Mouse (Mus musculus) kidney, postnatal 25 days (tissue): ENCODE measurements at regions not wholly inside any gene's neighbourhood (a gene's known extent, or its start where the extent isn't known, plus 50 kb on each side); places are given as distances from the start of the nearest gene placed in this dataset.

Experiments
- DNase-seq, 2 experiments: peaks; one replicate each; pipeline ENCODE4 v3.0.0; 2021; ENCODE audit warnings: mixed read lengths in 2 of 2

DNA sequence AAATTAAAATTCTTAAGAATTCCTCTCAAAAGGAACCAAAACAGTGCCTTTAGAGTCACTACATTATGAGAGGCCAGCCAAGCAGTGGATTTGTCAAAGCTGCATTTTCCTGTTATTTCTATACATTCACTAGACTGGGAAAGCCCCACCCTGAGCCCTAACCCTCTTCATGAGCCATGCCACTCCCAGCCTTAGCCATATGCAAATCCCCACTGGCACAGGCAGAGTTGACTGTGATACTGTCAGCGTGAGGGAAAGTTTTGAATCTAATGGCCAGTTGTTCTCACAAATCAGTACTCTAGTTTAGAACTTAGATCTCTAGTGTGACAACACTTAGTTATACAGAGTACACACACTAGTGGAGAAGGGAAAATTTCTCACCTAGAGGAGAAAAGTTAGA is 486.4 kb downstream of the Inhba start:
- DNase-seq: peak in 1 of 2 experiments; percentile 19

DNA sequence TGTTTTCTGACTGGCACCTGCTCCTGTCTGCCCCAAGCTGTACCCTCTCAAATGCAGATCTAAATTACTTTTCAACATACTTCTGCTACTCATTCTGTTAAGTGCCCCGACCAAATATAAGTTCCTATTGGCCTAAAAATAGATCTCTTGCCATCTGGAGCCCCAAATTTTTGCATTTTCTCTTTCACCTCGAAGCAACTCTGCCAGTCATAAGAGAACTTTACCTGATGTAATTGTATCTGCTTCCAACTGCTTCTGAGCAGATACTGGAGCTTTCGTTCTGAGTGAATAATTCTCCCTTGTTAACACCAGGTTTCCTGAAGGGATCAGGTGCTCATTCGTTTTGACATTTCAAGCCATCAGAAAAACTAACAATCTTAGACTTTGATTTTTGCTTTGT is 501.2 kb downstream of the Inhba start:
- no peak for DNase-seq

DNA sequence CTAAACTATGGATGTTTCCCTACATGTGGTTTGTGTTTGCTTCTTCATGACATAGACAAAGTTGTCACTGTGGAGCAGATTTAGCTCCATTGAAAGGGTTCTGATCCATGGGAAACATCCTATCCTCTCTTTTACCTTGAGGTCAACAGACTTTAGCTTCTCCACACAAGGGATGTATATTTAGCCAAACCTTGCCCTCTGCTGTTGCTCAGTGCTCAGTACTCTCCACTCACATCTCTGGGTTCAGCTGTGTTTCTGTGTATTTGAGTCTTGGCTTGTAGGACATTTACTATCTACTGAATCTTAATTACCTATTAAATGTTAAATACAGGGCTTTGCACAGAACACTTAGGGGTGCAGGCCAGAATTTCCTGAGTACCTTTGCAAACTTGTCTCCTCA is 503.5 kb downstream of the Inhba start:
- DNase-seq: no peak

DNA sequence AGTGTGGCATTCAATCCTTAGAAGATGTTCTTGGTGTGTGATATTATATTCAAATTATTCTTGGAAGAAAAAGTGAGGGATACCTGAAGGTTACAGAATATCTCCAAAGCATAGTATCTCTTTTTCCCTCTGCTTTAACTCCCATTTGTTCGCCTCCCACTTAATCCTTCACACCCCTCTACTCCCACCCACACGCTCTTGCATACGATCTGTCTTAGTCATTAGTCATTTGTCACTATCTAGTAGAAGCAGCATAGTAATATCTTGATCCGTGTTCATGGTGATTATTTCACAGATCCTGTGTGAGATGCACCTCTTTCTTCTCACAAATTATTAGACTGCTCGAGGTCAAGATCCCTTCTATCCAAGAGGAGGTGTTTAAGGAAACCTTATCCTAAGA is 517.4 kb downstream of the Inhba start:
- no peak for DNase-seq

DNA sequence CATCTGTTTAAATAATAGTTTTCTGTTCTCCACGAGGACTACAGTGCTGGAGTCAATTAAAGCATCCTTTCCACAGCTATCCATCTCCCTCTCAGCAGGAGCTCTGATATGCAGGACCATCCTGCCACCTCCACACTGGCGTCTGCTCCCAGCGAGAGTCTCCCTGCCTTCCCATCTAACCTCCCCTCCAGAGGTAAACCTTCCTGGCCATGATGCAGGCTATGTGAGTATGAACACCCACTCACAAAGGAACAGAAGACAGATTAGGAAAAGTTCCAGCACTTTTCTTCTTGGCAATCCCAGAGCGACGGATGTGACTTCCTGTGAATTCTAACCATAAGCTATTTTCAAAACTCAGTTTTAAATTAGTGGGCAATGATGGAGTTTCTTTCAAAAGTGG is 532.1 kb downstream of the Inhba start:
- DNase-seq: no peak

DNA sequence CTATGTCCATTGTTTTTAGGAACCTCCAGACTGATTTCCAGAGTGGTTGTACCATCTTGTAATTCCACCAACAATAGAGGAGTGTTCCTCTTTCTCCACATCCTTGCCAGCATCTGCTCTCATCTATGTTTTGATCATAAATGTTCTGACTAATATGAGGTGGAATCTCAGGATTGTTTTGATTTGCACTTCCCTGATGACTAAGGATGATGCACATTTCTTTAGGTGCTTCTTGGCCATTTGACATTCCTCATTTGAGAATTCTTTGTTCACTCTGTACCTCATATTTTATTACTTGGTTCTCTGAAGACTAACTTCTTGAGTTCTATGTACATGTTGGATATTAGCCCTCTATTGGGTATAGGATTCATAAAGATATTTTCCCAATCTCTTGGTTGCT is 538.4 kb downstream of the Inhba start:
- no peak for DNase-seq

DNA sequence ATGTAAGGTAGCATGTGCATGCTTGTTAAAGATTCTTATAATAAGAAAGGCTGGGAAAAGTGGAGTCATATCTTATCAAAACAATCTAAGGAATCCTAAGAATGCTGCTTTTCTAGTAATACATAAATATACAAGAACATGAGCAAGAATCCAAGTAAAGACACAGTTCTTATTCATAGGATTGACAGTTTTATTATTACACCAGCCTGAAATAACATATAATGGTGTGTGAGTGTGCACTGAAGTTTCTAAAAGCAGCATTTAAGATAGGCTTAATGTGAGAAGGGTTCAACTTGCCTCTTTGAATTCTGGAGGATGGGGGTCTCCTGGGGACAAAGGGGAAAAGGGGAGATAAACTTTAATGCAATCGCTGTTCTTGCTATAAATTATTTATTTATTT is 553.3 kb downstream of the Inhba start:
- DNase-seq: no peak

DNA sequence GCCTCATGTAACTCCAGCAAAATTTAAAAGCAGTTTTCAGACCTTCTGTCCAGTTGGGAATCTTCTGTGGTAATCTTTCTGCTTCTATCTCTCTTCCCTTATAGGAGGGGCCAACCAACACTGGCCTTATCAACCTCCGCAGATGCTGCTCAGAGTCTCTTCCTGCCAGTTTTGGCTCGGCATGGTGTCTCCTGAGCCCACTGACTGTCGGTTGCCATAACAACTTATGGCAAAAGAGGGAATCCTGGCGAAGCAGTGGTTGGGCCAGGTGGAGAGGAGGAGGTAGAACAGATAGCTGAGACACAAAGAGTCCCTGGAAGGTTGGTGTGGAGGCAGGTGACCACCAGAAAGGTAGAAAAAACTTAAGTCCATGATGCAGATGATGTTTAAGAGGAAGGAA is 562.4 kb downstream of the Inhba start:
- DNase-seq: no peak

DNA sequence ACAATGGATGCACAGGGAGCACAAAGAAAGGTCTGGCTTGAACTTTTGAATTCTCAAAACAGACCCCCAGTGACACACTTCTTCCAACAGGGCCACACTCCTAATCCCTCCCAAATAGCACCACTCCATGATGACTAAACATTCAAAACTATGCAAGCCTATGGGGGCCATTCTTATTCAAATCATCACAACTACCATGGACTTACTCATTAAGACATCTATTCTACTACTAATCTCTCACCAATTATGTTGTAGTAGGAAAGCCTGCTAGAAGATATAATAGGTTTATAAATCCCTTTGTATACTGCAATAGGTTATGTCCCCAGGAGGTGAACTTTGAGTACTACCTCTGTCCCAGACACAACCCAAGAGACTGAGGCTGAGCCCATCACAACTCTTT is 574.6 kb downstream of the Inhba start:
- no peak for DNase-seq

DNA sequence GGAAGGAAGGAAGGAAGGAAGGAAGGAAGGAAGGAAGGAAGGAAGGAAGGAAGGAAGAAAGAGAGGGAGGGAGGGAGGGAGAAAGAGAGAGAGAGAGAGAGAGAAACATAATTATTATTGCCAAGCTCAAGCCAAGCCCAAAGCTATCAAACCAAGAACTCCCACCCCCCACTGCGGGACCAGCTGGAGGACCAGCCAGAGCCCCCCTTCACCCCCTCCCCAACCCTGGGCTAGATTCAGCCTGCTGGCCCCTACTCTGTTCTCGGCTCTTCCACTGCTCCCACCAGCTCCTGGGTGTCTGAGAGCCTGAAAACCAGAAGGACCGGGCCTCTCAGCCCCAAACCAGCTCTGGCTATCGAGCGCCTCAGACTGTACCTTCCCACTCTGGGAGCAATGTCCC is 608.1 kb downstream of the Inhba start:
- DNase-seq: no peak

DNA sequence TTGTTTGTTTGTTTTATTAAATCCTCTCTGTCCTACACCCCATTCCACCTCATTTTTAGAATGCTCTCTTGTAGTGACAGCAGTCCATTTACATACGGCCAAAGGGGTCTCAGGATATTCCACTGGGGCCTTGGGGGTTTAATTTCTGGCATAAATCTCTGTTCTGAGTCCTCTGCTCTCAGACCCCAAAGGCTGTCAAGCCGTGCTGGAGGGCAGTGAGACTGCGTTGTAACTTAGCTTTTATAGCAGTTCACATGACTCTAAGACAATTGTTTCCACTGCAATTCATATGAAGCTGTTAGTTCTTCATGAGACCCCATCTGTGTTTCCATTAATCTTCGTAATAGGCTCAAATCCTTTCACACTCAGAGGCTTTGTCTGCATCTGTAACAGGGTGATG is 614.9 kb downstream of the Inhba start:
- DNase-seq: no peak

DNA sequence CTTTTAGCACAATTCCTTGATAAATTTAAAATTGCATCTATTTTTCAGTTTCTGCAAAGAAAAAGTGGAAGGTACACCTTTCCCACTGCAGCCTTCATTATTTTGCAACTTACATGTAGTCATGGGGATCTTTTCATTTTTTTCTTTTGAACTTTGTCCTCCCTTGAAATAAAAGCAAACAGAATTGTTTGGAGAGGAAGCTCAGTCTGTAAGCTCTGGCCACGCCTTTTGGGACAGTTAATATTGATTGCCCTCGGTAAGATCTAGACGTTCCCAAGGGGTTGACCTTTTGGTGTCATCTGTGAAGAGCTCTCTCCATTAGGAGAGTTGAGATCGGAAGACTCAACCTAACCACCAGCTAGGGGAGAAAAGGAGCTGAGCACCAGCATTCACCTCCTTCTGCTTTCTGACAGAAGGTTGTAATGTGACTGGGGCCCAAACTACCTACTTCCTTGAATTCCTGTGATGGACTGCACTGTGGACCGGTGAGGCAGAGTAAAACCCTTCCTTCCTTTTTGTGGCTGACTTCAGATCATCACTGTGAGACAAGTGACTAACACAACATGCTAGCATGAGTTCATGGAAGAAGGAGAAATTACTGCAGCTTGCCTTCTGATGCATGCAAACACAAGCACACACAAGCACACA is 621.9 kb downstream of the Inhba start:
- DNase-seq: no peak

DNA sequence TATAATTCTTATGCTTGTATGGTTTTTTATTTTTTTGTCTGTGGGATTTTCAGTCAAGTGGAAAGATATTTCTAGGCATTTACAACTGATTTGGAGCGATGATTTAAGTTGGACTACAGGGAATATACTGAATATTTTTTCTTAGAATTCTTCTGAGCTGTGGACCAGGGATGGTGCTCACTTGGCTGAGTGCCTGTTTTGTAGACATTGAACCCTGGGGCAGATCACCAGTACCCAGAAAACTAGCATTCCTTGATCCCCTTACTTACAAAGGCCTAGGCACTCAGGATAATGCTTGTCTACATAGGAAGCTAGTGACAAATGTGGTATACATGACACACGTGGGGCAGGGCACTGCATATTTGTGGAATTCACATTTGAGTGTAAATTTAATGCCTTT is 624.6 kb downstream of the Inhba start:
- peak in 1 of 2 experiments; percentile 8 for DNase-seq

DNA sequence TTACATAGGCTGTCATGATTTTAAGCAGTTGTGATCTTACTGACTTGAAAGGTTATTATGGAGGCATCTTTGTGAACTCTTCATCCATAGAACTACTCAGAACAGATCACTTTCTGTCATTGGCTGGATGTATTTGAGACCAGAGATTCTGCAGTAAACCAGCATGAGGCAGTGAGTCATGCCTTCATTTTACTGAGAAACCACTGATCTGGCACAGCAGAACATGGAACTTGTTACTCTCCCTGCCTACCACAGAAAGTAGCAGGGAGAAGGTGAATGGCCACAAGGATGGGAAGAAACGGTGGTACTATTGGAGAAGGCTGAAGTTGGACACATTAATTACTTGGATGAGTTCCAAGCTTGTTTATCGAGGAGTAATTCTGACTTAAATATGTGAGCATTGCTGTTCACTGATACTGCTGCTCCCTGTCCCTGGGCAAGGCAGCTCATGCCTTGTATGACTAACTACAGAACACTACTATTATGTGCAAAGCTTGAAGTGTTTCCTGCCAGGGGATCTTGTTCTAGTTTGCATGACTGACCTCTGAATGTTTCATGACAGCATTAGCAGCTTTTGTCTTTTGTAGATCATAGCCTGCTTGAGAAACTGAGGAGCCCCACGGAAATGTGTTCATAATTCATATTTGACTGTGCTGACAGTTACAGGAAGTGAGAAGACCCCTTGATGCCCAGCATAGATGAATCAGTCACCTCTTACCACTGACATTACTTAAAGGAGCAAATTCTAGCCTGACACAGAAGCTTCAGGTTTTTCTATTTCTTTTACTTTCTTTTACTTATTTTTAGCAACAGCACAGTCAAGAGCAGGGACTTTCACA is 630.2 kb downstream of the Inhba start:
- no peak for DNase-seq

DNA sequence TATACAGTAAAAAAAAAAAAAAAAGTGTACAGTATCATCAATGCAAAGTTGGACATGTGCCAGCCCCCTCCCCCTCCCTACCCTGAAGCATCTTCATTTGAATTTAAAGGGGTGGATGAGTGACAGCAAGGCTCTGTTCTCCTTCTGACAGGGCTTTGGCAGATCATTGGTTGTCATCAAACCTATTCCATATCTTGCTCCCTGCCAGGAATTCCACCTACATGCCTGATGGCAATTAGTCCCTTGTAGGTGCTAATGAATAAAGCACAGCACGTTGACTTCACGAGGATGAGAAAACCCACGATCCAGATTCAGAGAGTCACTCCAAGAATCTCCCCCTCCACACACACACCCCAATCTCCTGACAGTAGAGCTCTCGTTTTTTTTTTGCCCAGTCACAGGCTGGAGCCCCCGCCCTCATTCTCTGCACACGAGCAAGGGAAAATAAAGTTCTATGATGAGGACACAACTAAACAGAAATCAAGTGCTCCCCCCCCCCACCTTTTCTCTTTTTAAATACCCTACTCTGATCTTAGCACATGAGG is 630.9 kb downstream of the Inhba start:
- no peak for DNase-seq

DNA sequence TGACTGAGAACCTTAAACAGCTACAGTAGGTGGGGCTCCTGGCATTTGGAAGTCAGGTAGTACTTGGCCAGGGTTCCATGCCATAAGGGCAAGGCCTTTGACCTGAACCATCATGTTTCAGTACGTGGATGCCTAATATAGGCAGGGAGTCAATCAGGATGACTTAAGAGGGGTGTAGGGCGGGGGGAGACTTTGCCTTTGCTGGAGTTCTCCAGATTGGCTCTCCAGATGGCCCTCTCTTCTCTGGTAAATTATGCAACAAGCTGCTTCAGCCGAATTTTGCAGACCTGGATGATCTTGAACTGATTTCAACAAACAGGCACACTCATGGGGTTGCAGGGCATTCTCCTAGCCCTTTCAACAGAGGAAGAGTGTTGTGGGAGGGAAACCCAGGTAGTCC is 633.7 kb downstream of the Inhba start:
- no peak for DNase-seq

DNA sequence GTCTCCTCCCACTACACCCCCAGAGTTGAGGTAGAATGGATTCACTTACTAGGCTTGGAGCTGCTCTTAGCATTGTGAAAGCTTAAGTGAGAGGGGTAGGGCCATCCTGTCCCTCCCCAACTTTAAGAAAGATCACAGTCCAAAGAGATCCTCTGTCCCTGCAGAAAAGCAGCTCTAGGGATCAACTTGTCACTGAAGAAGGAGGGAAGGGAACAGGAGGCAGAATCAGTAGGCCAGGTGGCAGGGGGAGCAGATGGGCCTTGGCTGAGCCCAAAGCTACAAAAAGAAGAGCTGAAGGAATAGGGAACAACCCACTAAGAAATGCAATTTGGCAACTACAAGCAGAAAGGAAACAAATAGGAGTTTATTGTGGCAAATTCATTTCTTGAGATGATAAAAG is 634.4 kb downstream of the Inhba start:
- DNase-seq: no peak

DNA sequence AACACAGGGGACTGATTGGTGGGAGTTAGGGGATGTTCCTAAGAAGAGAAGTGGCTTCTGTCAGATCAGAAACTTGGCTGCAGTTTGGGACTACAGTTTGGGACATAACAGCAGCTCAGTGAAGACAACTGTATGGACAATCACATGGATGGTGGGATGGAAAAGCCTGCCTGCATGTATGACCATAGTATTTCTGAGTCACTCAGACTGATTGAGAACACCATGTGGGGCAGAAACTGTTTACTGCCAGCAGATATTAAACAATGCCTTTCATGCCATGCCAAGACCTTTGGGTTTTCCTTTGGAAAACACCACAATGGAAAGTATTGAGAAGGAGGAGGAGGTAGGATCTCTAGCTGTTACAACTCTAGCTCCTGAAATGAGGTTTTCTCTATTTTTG is 635.0 kb downstream of the Inhba start:
- DNase-seq: no peak

DNA sequence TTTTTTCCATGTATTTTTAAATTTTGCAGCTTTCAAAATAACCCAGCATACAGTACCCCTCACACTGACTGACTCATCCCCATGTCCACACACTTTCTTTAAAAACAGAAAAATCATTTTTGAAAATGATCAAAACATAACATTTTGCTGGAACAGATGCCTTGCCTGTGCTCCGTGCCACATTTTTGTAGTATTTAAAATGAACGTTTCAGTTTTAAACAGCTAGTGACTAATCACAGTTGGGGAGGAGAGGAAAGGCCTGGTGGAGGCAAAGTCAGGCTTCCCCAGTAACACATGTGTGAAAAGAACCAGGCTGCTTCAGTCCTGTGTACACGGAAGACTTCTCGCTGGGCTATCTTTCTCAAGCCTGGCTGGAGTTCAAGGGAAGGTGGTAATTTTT is 644.5 kb downstream of the Inhba start:
- DNase-seq: no peak

DNA sequence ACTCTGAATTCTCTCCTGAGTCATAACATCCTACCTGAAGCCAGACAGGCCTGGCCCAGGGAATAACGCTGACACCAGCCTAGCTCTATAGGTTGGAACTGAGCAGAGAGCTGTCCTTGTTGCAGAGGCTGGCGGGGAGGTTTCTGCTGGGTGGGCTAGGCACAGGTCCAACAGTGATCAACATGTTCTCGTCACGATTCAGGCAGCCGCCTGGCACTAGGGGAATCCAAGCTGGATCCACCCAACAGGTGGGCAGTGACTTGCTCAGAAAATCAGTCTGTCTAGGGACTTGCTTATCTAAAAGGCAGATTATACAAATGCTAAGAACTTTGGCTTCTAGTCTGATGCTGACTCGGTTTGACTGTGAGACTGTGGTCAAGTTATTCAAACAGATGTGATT is 648.2 kb downstream of the Inhba start:
- DNase-seq: no peak

DNA sequence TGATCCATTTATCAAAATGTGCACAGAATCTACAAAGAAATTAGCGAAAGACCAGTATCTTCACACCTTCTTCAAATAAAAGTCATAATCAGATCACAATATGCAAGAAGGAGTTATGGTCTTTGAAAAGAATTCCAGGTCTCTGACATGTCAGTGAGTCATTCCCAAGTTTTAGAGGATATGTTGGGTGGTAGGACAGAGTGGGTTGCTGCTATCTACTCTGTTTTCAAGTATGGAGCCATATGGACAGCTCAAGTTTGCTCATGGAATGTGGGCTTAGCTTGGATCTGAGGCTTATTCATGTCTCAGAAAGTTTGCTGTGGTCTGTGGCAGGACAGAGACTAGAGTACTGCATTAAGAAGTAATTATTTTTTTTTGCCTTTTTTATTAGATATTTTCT is 657.0 kb downstream of the Inhba start:
- DNase-seq: no peak

DNA sequence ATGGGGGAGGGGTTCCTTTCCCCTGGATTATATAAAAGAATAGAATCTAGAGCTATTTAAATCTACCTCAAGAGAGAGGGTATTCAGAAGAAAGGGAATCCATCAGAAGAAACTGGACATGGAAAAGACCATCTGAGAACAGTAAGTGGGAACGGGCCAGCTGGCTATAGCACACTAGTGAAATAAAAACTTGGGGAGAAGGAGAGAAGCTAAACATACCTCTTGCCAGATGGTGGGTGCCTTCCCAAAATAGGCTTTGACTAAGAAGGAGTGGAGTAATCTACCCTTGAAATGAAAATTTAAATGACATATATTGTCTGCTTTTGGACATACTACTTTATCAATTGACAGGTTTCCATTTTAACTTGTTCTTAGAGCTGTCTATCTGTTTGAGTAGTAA is 657.6 kb downstream of the Inhba start:
- no peak for DNase-seq

DNA sequence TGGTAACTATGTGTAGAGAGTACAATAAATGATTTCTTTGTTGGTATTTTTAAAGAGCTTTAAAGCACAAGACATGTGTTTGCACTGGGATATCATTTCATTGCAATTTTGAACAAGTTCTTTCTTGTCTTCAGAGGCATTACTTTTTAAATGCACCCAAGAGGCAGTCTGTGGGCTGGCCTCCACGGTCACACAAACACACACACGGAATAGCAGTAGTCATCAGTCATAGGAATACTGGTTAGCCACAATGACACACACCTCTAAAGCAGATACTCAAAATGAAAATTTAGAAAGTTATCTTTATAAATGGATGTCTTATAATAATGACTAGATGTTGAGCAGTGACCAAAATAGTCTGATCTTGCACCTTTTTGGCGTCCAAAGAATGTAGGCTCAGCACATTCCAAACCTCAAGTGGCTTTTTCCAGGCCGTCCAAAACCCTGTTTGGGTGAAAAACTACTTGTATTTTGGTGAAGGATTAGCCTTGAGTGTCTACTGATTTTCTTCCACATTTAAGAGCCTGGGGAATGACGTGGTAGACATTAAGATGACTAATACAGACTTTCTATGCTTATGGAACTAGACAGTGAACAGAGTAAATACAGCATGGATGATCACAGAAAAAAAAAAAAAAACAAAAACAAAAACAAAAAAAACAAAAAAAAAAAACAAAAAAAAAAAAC is 658.5 kb downstream of the Inhba start:
- no peak for DNase-seq

DNA sequence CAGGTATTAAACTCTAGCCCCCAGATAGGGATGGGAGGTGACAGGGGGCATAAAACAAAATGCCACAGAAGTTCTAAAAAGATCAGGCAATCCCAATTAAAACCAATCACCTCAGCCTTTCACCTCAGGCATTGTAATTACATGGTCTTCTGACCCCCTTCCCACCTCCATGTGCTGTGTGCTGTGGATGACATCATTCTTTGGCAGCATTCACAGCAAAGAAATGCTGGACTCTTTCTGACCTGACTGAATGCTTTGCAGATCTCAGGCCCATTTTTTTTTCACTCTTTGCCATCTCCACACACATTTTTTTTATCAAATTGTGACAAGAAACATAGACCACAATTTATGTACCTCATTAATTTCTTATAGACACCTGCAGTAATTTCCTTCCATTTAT is 659.1 kb downstream of the Inhba start:
- DNase-seq: no peak
